Mouse (Mus musculus): ENCODE data around the gene Ncoa6.

DNA sequence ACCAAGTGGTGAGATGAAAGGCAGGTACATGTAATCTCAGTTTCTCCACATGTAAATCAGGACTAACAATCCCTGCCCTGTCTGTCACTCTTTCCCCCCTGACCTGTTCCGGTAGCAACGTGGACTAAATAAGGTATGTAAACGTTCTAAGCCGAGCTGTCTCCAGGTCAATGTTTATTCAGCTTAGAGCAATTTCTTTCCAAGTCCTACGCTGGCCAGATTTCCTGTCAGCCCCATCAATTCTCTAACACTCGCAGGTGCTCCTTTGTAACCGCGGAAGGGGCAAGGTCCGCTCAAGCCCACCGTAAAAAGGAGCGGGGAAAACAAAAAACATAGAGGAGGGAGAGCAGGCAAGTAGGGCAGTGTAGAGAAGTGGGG, 92.6 kb downstream of the Ncoa6 start:
- TF ChIP-seq CTCF (IDR thresholded peaks at IDR 0.05) (no peak), POLR2A (IDR thresholded peaks at IDR 0.05; ENCODE audit: insufficient read depth, low read depth, low read length) (no peak)
